Mouse (Mus musculus) embryonic facial prominence, embryonic 15.5 days (tissue): Measurements from ENCODE around the gene Spdye4b. TPM values are rescaled to one million over a fixed set of nuclear protein-coding genes. Genes with fewer than 3 reads are reported as not detected.

Experiments
- microRNA-seq: library from miRNA; unstranded; fragments of <30 nt; microRNA quantifications from one replicate; pipeline ENCODE4, GENCODE M21; 2016; ENCODE audit warnings: borderline number of aligned reads
- polyA plus RNA-seq: library from polyadenylated mRNA; unstranded; fragments of >200 nt; fragmentation: Nextera tagmentation; extraction: Ambion mirVana; gene quantifications from 2 replicates; pipeline ENCODE4 v1.2.1, GENCODE M21; 2015

The Spdye4b gene
- polyA plus RNA-seq, 1 experiment from 2014 or later: not detected

Small RNAs within 50 kb of the gene (microRNA-seq; reads per million reads assigned to microRNA genes)
- not detected for gene Gm44405

Other genes with a start within 250 kb of the Spdye4b start
- 328 TPM in 2 replicates for gene Fscn1, start 220.7 kb upstream of the Spdye4b start, polyA plus RNA-seq
- 41.2 and 42.7 TPM in 2 replicates for gene Rnf216, start 68.0 kb upstream of the Spdye4b start, polyA plus RNA-seq
- 0.14 and 0.52 TPM in 2 replicates for gene Olfr718-ps1, start 33.4 kb upstream of the Spdye4b start, polyA plus RNA-seq
- 13.4 and 15.4 TPM in 2 replicates for gene Rbak, start 242 bp upstream of the Spdye4b start, polyA plus RNA-seq
- not detected in 2 replicates for gene Spdye4a, start 45.9 kb downstream of the Spdye4b start, polyA plus RNA-seq
- 16.9 TPM in 2 replicates for gene Zfp12, start 54.1 kb downstream of the Spdye4b start, polyA plus RNA-seq
- 4.4 and 5.2 TPM in 2 replicates for gene Zfp316, start 89.0 kb downstream of the Spdye4b start, polyA plus RNA-seq
- 0.29 and 0.32 TPM in 2 replicates for gene Zfp853, start 112.6 kb downstream of the Spdye4b start, polyA plus RNA-seq
- 33.1 and 33.7 TPM in 2 replicates for gene E130309D02Rik, start 134.3 kb downstream of the Spdye4b start, polyA plus RNA-seq
- 74.6 and 77.8 TPM in 2 replicates for gene Zdhhc4, start 148.2 kb downstream of the Spdye4b start, polyA plus RNA-seq
- gene Grid2ip, start 176.3 kb downstream of the Spdye4b start, polyA plus RNA-seq: 0.68 and 1.8 TPM in 2 replicates
- 416 and 417 TPM in 2 replicates for gene Kdelr2, start 222.8 kb downstream of the Spdye4b start, polyA plus RNA-seq